Mouse (Mus musculus): ENCODE measurements around the gene Gm2075.
"Not testable (repeated sequence)": the region's sequence is repeated elsewhere in the genome, so short reads cannot be mapped to it uniquely, and the experiment has no call there.

The Gm2075 gene

DNA sequence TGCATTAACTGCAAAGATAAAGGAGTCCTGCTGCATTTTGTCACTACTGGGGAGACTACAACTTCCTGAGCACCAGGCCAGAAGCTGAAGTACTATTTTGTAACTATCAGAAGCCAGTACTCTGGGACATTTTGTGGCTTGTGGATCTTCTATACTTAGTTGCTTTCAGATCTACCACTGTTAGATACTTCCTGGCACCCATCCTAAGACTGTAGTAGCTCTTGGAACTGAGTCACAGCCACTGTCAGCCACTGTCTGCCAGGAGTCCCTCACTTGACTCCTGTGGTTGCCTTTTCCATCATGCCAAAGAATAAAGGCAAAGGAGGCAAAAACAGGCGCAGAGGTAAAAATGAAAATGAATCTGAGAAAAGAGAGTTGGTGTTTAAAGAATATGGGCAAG is at the start of gene Gm2075:
TSS of gene Gm2075 (plus strand) at position 301 of the 400 bp plus-strand sequence.
- DNase-seq (ENCODE audit: low spot score in 2 of 2) = not testable (repeated sequence)

DNA sequence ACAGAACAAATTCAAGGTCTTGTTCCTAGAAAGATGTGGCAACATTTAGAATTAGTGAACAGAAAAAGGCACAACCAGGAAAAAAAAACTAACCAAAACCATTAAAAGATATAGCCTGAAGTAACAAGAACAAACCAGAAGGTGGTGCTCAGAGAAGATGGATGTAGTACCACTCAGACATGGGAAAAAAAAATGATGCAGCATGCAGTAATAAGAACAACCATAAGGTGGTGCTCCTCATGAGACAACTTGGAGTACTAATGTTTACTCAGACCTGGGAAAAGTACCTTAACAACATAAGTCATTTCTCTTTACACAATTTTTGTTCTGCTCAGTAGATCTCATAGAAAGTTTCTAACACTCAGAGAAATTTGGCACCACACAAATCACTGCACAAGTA is 27.6 kb upstream of the Gm2075 start:
- DNase-seq (ENCODE audit: low spot score in 2 of 2) = not testable (repeated sequence)

DNA sequence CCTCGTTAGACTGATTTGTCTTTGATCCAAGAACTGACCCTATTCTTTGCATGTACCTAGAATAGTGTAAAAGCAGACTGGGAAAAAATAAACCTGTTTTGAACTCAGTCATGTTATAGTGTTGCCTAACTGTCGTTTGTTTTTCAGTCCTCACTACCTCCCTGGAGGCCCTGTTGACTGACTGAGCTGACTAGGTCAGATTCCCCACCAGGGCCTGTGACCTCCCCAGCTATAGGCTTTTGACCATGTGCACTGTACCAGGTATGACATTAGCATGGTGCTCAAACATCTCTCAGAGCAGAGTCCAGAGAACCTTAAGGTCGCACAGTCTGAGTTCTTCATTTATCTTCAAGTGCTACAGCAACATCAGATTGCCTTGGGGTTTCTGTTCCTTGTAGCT is 7.5 kb upstream of the Gm2075 start:
- DNase-seq (ENCODE audit: low spot score in 2 of 2) = not testable (repeated sequence)

DNA sequence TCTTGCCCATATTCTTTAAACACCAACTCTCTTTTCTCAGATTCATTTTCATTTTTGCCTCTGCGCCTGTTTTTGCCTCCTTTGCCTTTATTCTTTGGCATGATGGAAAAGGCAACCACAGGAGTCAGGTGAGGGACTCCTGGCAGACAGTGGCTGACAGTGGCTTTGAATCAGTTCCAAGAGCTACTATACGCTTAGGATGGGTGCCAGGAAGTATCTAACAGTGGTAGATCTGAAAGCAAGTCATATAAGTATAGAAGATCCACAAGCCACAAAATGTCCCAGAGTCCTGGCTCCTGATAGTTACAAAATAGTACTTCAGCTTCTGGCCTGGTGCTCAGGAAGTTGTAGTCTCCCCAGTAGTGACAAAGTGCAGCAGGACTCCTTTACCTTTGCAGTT is 7.0 kb downstream of the Gm2075 start, which contains the start of gene Gm6803:
TSS of gene Gm6803 (minus strand) at position 101 of the 400 bp plus-strand sequence.
- not testable (repeated sequence) for DNase-seq (ENCODE audit: low spot score in 2 of 2)

DNA sequence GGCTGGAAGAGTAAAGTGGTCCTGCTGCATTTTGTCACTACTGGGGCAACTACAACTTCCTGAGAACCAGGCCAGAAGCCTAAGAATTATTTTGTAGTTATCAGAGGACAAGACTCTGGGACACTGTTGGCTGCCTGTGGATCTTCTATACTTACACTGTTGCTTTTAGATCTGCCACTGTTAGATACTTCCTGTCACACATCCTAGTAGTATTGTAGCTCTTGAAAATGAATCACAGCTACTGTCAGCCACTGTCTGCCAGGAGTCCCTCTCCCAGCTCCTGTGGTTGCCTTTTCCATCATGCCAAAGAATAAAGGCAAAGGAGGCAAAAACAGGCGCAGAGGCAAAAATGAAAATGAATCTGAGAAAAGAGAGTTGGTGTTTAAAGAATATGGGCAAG is 15.1 kb downstream of the Gm2075 start, which contains the start of gene Gm2056:
TSS of gene Gm2056 (plus strand) at position 301 of the 400 bp plus-strand sequence.
- not testable (repeated sequence) for DNase-seq (ENCODE audit: low spot score in 2 of 2)

DNA sequence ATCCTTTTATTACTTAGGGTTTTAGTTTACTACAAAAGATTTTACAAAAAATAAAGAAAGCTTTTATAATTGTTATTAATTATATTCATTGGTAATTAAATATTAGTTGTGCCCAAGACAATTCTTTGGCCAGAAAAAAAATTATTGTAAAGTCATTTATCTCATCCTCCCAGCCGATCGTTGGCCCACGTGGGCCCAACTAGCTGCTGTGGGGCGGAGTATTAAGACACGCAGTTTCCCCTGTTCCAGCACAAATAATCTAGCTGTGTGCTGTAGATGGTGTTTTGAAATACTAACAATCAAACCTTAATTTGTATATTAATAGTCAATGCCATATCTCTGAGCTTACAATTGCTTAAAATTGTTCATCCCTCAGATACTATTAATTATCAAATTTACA is 20.6 kb downstream of the Gm2075 start:
- DNase-seq (ENCODE audit: low spot score in 2 of 2) = not testable (repeated sequence)

DNA sequence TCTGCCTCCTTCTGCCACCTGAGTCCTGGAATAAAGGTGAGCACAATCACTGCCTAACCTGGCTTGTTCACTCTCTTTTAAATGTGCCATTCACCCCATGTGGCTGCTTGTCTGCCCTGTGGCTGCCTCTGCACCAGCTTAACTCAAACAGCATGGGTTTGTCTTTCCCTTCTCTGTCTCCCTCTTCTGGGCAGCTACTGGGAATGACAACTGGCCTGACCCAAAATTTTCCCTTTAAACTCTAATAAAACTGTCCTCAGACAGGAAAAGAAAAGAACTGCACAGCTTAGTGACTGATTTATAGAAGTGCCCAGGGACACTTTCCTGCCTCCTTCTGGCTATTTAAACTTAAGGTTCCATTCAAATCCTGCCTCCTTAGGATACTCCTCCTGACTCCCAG is 27.4 kb downstream of the Gm2075 start:
- not testable (repeated sequence) for DNase-seq (ENCODE audit: low spot score in 2 of 2)

DNA sequence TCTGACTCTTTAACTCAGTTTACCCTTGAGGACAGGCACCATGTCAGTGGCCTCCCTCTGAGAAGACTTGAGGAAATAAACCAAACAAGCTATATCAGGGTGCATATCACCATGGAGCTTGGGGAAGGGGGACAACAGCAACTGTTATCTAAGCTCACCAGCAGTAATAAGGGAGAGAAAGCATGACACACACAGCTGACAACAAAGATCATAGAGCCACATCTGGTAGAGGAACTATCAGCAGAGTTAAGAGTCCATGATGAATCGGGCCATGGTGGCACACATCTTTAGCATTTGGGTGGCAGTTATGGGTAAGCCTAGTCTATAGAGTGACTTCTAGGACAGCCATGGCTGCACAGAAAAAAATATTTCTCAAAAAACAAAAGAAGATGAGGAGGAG is 28.1 kb downstream of the Gm2075 start:
- DNase-seq (ENCODE audit: low spot score in 2 of 2) = not testable (repeated sequence)

DNA sequence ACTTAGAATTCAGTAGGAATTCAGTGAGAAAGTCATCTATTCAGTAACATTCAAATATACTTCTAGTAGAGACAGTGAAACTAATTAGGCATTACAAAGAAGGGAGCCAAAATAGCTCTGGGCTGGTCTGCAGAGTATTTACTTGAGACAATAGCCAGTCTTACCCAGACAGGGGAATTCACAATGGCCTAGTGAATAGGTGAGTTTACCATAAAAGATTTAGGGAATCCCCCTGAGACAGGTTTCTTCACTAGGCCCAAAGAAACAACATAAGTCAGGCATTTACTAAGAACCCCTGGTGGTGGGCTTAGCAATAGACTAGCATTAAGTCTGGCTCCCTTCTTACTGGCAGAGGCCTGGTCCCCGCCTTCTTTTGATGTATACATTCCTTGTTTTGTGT is 33.6 kb downstream of the Gm2075 start:
- DNase-seq (ENCODE audit: low spot score in 2 of 2) = not testable (repeated sequence)

Data from heart, adult 9 months (tissue).